Mouse (Mus musculus) urinary bladder, postnatal 4 days (tissue): Measurements from ENCODE around the gene Pex5.

Experiments
- DNase-seq, 2 experiments: peaks; one replicate each; pipeline ENCODE4 v3.0.0; 2021 to 2022; ENCODE audit warnings: low spot score in 2 of 2

Gene Pex5

DNA sequence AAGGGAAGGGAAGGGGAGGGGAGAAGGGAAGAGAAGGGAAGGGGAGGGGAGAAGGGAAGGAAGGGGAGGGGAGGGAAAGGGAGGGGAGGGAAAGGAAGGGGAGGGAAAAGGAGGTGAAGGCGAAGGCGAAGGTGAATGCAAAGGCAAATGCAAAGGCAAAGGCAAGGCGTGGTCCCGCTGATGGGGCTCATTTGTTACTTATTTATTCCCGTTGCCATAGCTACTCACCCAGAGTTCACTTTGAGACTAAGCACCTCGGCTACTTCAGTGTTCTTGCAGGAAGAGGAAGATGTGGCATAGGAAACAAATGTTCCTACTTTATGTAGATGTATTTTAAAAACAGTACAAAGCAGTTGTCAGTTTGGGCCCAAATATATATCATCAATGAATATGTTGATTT is 54.3 kb downstream of the Pex5 start:
- DNase-seq: no peak

GRCm38 (mm10) chr6:124358953-124359352 is 55.9 kb downstream of the Pex5 start:
- DNase-seq: no peak

DNA sequence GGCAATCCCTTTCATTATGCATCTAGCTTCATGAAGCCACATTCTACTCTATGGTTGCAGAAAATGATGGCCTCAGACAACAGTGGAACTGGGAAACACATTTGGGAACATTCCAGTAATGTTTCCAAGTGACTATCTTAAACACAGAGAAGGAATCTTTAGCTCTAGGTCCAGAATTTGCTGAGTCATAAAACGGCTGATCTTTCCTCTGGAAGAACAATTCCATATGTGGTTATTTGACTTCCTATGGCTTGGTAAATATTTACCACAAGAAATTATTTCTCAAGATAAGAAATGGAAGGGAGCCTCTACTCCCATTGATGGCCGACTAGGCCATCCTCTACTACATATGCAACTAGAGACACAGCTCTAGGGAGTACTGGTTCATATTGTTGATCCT is 61.6 kb downstream of the Pex5 start:
- DNase-seq: no peak
